Mouse (Mus musculus): ENCODE results near the gene B4galnt4. TPM values are rescaled to one million over a fixed set of nuclear protein-coding genes. Genes with fewer than 3 reads are reported as not detected.

B4galnt4 gene
- total and polyA plus RNA-seq, 2 experiments, result 0.09 to 0.10 TPM

GRCm38 (mm10) chr7:141072017-141072745 is 11.3 kb downstream of the B4galnt4 start:
- H3K36me3 ChIP-seq (ENCODE audit: control insufficient read depth, insufficient read depth, low read length), result no peaks in the 10 kb centered on the region
- H3K27me3 ChIP-seq (ENCODE audit: control insufficient read depth, insufficient read depth, low read length), result peaks cover 3% of the 10 kb centered on the region; the same call in 1 of the 2 replicates
- peak; percentile 24 for DNase-seq (ENCODE audit: extremely low read depth, low read depth, low spot score)
- TF ChIP-seq CTCF (IDR thresholded peaks at IDR 0.05; ENCODE audit: low read depth, low read length), result peak; percentile 90
- TF ChIP-seq POLR2A (IDR thresholded peaks at IDR 0.05; ENCODE audit: extremely low read depth, insufficient read depth, low read length), result no peak
- H3K79me2 ChIP-seq (ENCODE audit: control insufficient read depth, insufficient read depth, low read length), result no peaks in the 10 kb centered on the region
- H3K4me1 ChIP-seq (ENCODE audit: control insufficient read depth, insufficient read depth, low read length), result no peaks in the 10 kb centered on the region
- 27% methylated on average over 23 of the region's 23 CpGs for WGBS
- H3K4me3 ChIP-seq (ENCODE audit: insufficient read depth, low read depth, low read length), result no peak overlapping the region
- H3K9ac ChIP-seq (ENCODE audit: low read depth, low read length), result no peak overlapping the region
- H3K27ac ChIP-seq (replicated peaks; ENCODE audit: insufficient read depth, low read depth, low read length), result no peak overlapping the region

DNA sequence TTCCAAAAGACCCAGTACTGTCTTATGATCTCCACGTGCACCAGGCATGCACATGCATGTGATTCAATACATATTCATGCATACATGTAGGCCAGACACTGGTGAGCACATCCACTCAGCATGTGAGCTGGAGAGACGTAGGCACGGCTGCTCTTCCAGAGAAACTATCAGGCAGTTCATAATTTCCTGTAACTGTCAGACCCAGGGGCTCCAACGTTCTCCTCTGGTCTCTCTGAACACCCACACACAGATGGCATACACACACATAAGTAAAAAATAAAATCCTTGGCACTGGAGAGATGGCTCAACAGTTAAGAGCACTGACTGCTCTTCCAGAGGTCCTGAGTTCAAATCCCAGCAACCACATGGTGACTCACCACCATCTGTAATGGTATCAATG is 12.9 kb downstream of the B4galnt4 start:
- Histone ChIP-seq H3K9ac (ENCODE audit: low read depth, low read length) (no peak overlapping the region), H3K36me3 (ENCODE audit: control insufficient read depth, insufficient read depth, low read length) (no peaks in the 10 kb centered on the region), H3K79me2 (ENCODE audit: control insufficient read depth, insufficient read depth, low read length) (no peaks in the 10 kb centered on the region), H3K27me3 (ENCODE audit: control insufficient read depth, insufficient read depth, low read length) (peaks cover 3% of the 10 kb centered on the region; the same call in 1 of the 2 replicates), H3K27ac (replicated peaks; ENCODE audit: insufficient read depth, low read depth, low read length) (no peak overlapping the region), H3K4me1 (ENCODE audit: control insufficient read depth, insufficient read depth, low read length) (no peaks in the 10 kb centered on the region), H3K4me3 (ENCODE audit: insufficient read depth, low read depth, low read length) (no peak overlapping the region)
- no peak for DNase-seq (ENCODE audit: extremely low read depth, low read depth, low spot score)
- TF ChIP-seq CTCF (IDR thresholded peaks at IDR 0.05; ENCODE audit: low read depth, low read length) (no peak), POLR2A (IDR thresholded peaks at IDR 0.05; ENCODE audit: extremely low read depth, insufficient read depth, low read length) (no peak)
- WGBS, result 79% methylated on average over 4 of the region's 4 CpGs

- no peak within 1 kb of the TSS for H3K27ac ChIP-seq (replicated peaks; ENCODE audit: insufficient read depth, low read depth, low read length)
- TF ChIP-seq CTCF (IDR thresholded peaks at IDR 0.05; ENCODE audit: low read depth, low read length), result no peak
- TF ChIP-seq POLR2A (IDR thresholded peaks at IDR 0.05; ENCODE audit: extremely low read depth, insufficient read depth, low read length), result no peak
- H3K27me3 ChIP-seq (ENCODE audit: control insufficient read depth, insufficient read depth, low read length), result no peaks in the 10 kb centered on the region
- no peaks in the 10 kb centered on the region for H3K4me1 ChIP-seq (ENCODE audit: control insufficient read depth, insufficient read depth, low read length)
- no peaks in the 10 kb centered on the region for H3K36me3 ChIP-seq (ENCODE audit: control insufficient read depth, insufficient read depth, low read length)
- 94% methylated on average over 15 of the region's 15 CpGs for WGBS
- H3K79me2 ChIP-seq (ENCODE audit: control insufficient read depth, insufficient read depth, low read length), result no peaks in the 10 kb centered on the region
- H3K4me3 ChIP-seq (ENCODE audit: insufficient read depth, low read depth, low read length), result no peak within 1 kb of the TSS
- H3K9ac ChIP-seq (ENCODE audit: low read depth, low read length), result no peak within 1 kb of the TSS
- no peak for DNase-seq (ENCODE audit: extremely low read depth, low read depth, low spot score)
Observed at GRCm38 (mm10) chr7:141077841-141078240, 16.9 kb downstream of the B4galnt4 start, which contains the start of gene Pkp3. TSS of gene Pkp3 (plus strand) at chr7:141078218.

- H3K36me3 ChIP-seq (ENCODE audit: control insufficient read depth, insufficient read depth, low read length), result no peaks in the 10 kb centered on the region
- H3K27me3 ChIP-seq (ENCODE audit: control insufficient read depth, insufficient read depth, low read length), result no peaks in the 10 kb centered on the region
- DNase-seq (ENCODE audit: extremely low read depth, low read depth, low spot score), result no peak
- H3K79me2 ChIP-seq (ENCODE audit: control insufficient read depth, insufficient read depth, low read length), result no peaks in the 10 kb centered on the region
- no peak overlapping the region for H3K27ac ChIP-seq (replicated peaks; ENCODE audit: insufficient read depth, low read depth, low read length)
- TF ChIP-seq CTCF (IDR thresholded peaks at IDR 0.05; ENCODE audit: low read depth, low read length) (no peak), POLR2A (IDR thresholded peaks at IDR 0.05; ENCODE audit: extremely low read depth, insufficient read depth, low read length) (no peak)
- no peaks in the 10 kb centered on the region for H3K4me1 ChIP-seq (ENCODE audit: control insufficient read depth, insufficient read depth, low read length)
- no peak overlapping the region for H3K9ac ChIP-seq (ENCODE audit: low read depth, low read length)
- H3K4me3 ChIP-seq (ENCODE audit: insufficient read depth, low read depth, low read length), result no peak overlapping the region
- 91% methylated on average over 4 of the region's 4 CpGs for WGBS
Observed at GRCm38 (mm10) chr7:141078876-141079275, 18.0 kb downstream of the B4galnt4 start.

DNA sequence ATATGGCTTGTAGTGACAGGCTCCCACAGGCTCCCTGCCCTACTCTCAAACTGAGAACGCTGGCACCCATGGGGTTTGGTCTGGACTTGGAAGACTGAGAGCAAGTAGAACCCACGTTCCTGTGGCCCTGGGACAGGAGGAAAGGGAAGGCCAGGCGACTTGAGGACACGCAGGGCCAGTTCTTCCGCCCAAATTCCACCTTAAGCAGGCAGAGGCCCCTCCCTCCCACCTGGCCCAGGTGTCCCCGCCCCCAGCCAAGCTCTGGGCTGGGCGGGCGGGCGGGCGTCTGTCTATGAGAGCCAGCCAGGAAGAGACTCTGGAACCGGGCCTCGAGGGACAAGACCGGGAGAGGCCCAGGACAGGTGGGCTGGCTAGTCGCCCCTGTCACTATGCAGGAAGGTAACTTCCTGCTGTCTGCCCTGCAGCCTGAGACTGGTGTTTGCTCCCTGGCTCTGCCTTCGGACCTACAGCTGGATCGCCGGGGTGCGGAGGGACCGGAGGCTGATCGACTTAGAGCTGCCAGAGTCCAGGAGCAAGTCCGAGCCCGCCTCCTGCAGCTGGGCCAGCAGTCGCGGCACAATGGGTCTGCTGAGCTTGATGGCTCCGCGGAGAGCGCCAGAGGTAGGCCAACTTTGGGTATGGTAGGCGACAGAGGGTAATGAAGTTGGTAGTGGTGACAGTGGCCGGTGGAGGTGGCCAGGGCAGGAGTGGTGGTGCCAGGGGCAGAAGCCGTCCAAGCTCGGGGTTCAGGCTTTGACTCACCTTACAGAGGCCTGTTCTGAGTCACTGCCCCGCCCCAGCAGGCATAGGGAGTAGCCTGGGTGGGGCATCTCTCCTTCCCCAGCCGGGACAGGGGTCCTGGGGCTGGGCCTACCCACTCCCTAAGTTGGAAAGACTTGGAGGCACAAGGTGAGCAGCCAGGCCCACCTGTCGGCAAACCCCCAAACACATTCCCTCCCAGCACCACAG is 18.9 kb downstream of the B4galnt4 start:
- Histone ChIP-seq H3K4me3 (ENCODE audit: insufficient read depth, low read depth, low read length) (peak overlapping the region; percentile 30; the same call in 1 of the 2 replicates), H3K9ac (ENCODE audit: low read depth, low read length) (peak overlapping the region; percentile 10; the same call in 1 of the 2 replicates), H3K36me3 (ENCODE audit: control insufficient read depth, insufficient read depth, low read length) (no peaks in the 10 kb centered on the region), H3K4me1 (ENCODE audit: control insufficient read depth, insufficient read depth, low read length) (no peaks in the 10 kb centered on the region), H3K79me2 (ENCODE audit: control insufficient read depth, insufficient read depth, low read length) (no peaks in the 10 kb centered on the region), H3K27me3 (ENCODE audit: control insufficient read depth, insufficient read depth, low read length) (no peaks in the 10 kb centered on the region), H3K27ac (replicated peaks; ENCODE audit: insufficient read depth, low read depth, low read length) (no peak overlapping the region)
- TF ChIP-seq POLR2A (IDR thresholded peaks at IDR 0.05; ENCODE audit: extremely low read depth, insufficient read depth, low read length) (no peak), CTCF (IDR thresholded peaks at IDR 0.05; ENCODE audit: low read depth, low read length) (no peak)
- peak; percentile 50 for DNase-seq (ENCODE audit: extremely low read depth, low read depth, low spot score)
- WGBS, result 45% methylated on average over 32 of the region's 34 CpGs
